Mouse (Mus musculus) liver, adult (tissue): ENCODE data around the gene Gm45233.

Source experiments
- GATA4 ChIP-seq: IDR thresholded peaks from 2 replicates; pipeline ENCODE4 v1.6.1; 2014; ENCODE audit warnings: mild to moderate bottlenecking, low read length; ENCODE audit not compliant: insufficient replicate concordance

Gene Gm45233

DNA sequence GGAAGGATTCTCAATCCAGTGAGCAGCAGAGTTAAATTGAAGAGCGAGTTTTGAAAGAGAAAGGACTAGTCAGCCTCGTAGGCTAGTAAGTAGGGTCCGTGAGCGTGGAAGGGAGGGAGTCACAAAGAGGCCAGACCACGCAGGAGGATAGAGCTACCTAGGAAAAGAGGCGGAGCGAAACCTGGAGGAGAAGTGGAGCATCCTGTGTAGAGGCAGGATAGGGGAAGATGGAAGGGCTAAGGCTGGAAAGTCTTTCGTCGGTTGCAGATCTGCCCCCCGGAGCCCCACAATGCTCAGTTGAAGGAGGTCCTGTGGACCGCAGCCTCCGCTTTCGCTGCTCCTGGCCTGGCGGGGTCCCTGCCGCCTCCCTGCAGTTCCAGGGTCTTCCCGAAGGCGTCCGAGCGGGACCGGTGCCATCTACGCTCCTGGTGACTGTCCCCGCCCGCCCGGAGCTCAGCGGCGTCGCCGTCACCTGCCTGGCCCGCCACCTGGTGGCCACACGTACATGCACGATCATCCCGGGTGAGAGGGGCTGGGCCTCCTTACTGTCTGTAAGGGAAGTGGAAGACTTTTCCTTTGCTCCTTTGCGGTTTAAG lies 22.3 kb downstream of the Gm45233 start:
- TF ChIP-seq GATA4: no peak

- no peak for TF ChIP-seq GATA4
These were observed 26.4 kb downstream of the Gm45233 start for GRCm38 (mm10) chr7:43470373-43470772.

- TF ChIP-seq GATA4: no peak
These were observed 31.8 kb downstream of the Gm45233 start for GRCm38 (mm10) chr7:43475706-43476105.

- no peak for TF ChIP-seq GATA4
These were observed 32.4 kb downstream of the Gm45233 start for GRCm38 (mm10) chr7:43476376-43476775.

DNA sequence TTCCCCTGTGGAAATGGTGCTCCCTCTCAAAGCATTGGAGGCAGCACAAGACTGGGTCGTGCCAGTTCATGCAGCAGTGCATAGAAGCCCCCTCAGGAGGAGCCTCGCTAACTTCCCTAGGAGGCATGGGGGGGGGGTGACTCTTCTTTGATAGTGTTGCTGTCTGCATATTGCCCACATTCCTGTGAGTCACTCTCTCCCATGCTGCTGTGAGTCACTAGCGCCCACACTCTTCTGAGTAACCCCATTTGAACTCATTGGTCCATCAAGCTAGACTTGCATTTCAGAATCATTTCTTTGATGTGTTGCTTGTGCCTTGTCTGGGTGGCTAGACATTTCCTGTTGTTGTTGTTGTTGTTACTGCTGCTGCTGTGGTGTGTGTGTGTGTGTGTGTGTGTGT lies 37.3 kb downstream of the Gm45233 start:
- no peak for TF ChIP-seq GATA4

GRCm38 (mm10) chr7:43482090-43482716 lies 38.3 kb downstream of the Gm45233 start:
- no peak for TF ChIP-seq GATA4

DNA sequence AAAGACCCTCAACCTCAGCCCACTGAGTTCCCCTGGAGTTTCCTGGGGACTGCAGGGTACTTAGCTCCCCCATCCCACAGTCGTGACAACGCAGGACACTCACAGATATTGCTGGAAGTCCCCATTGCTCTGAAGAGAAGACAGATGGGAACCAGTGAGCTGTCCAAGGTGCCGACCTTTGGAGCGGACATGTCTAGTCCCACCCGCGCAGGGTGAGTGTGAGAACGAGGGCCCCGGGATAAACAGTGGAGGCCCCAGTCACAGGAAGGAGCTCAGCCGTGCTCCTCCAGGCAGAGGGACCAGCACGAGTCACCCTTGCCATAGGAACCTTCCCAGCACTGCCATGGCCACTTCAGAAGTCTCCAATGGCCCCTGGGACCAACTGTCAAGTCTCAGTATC lies 39.3 kb downstream of the Gm45233 start:
- TF ChIP-seq GATA4: no peak

GRCm38 (mm10) chr7:43488646-43489045 lies 44.7 kb downstream of the Gm45233 start:
- no peak for TF ChIP-seq GATA4

GRCm38 (mm10) chr7:43489631-43490125 lies 45.8 kb downstream of the Gm45233 start, which contains the start of gene Iglon5:
TSS of gene Iglon5 (minus strand) at chr7:43490075.
- no peak for TF ChIP-seq GATA4

DNA sequence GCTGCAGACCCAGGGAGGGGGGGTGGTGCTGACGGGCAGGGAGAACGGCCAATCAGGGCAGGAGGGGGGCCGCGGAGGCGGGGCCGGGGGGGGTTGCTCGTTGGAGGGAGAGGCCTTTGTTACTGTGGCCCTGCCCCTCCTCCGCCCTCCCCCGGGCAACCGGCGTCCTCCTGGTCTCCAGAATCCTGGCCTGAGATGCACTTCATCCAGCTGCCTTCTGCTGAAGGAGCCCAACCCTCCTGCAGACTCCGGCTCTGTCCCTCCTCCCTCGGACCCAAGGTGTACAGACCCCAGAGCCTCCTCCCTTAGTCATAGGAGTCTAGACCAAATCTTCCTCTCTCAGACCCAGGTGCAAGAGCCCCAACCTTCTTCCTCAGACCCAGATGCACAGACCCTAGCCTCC lies 46.3 kb downstream of the Gm45233 start:
- no peak for TF ChIP-seq GATA4

GRCm38 (mm10) chr7:43490861-43491260 lies 46.9 kb downstream of the Gm45233 start:
- no peak for TF ChIP-seq GATA4

GRCm38 (mm10) chr7:43495343-43496021 lies 51.6 kb downstream of the Gm45233 start:
- no peak for TF ChIP-seq GATA4

DNA sequence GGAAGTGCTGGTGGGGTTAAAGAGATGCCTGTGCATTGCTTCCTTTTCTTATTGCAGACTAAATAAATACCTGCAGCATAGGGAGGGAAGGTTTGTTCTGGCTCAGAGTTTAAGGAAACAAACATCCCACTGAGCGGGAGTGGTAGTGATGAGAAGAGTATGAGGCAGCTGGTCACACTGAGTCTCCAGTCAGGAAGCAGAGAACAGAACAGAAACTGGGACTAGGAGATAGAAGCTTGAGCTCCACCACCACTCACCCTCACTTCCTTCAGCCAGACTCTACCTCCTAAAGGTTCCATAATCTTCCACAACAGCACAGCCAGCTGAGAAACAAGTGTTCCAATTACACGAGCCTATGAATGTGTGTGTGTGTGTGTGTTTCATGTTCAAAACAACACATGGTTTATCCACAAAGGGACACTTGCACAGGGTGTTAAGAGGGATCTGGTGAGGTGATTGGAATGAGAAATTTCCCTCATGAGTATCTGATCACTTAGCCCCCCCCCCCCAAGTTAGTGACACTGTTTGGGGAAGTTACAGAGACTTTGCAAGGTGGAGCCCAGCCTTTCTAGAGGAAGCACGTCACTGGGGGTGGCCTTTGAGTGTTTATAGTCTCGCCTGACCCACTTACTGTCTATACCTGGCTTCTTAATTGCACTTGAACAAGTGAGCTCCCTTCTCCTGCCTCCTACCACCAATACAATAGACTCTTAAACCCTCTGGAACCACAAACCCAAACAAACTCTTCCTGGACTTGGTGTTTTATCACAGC lies 68.0 kb downstream of the Gm45233 start:
- TF ChIP-seq GATA4: no peak

DNA sequence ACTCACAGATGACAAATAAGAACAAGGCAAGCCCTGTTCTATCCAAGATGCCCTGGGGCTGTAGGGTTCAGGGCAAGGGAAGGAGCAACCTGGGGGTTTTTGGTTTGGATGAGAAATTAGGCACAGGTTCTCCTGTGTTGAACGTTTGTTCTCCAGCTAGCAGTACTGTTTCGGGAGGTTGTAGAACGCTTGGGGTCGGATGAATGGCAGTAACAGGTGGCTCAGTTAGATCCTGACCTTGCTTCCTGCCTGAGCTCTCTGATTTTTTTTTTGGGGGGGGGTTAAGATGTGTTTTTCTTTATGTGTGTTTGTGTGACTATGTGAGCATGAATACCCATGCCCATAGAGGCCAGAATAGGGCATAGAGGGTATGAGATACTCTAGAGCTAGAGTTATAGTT lies 68.6 kb downstream of the Gm45233 start:
- TF ChIP-seq GATA4: no peak
